Mouse (Mus musculus) hematopoietic stem cell, adult 5-6 weeks (primary cell): ENCODE results near the gene Hsd3b1. TPM values are rescaled to one million over a fixed set of nuclear protein-coding genes. Genes with fewer than 3 reads are reported as not detected.
A peak's percentile ranks its signal among the peaks of the same experiment; 100 is the strongest.

Source experiments
- ATAC-seq, 2 experiments: fragments of 125-278 bp in 1 of 2; replicated peaks in 1 of 2; 2 replicates each; pipeline ENCODE4 v1.8.0; 2016 to 2017; ENCODE audit warnings: inconsistent platforms in 2 of 2, mild to moderate bottlenecking in 2 of 2, moderate number of reproducible peaks in 2 of 2, low read depth in 1 of 2, moderate TSS enrichment in 1 of 2; ENCODE audit not compliant: low FRiP score in 2 of 2, poor library complexity in 2 of 2, severe bottlenecking in 2 of 2, insufficient read depth in 1 of 2, low TSS enrichment in 1 of 2
- total RNA-seq: library from RNA; stranded (forward); fragments of 172-1452, 232-1000 nt; gene quantifications from 2 replicates; pipeline ENCODE4 v1.2.3, GENCODE M21; 2017

The Hsd3b1 gene
- total RNA-seq = not detected in 2 replicates

DNA sequence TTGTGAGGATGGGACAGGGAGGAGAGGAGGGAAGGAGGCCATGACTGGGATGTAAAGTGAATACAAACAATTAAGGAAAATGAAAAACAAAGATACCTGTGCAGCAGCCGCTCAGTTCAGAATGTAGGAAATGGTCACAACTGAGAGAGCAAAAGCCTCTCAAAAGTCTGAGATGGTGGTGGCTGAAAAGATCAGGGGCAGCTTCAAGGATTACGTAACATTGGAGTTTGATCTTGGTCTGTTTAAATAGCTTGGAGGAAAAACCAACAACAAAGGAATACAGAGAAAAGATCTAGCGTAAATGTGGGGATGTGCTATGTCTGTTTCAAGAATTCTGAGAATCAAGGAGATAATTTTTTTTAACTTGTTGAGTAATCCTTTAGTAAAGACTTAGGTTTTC is at the start of gene Hsd3b1:
TSS of gene Hsd3b1 (minus strand) at position 219 of the 400 bp plus-strand sequence.
- ATAC-seq = no peak

DNA sequence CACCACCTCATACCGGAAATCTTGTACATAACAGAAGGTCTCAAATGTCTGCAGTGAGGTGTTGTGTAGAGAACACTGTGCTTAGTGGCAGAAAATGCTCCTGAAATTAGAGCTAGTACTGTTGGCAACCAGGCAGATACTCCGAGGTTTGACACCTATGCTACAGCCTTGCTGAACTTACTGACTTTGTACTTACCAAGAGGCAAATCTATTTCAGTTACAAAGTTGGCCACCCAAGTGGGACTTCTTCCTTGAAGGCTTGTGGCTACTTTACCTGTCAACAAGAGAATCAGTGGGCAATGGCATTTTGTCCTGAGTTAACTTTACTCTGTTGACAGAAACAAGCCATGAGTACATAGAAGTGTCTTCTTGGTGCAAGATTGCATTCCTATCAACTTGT is 38.0 kb upstream of the Hsd3b1 start:
- ATAC-seq = no peak

DNA sequence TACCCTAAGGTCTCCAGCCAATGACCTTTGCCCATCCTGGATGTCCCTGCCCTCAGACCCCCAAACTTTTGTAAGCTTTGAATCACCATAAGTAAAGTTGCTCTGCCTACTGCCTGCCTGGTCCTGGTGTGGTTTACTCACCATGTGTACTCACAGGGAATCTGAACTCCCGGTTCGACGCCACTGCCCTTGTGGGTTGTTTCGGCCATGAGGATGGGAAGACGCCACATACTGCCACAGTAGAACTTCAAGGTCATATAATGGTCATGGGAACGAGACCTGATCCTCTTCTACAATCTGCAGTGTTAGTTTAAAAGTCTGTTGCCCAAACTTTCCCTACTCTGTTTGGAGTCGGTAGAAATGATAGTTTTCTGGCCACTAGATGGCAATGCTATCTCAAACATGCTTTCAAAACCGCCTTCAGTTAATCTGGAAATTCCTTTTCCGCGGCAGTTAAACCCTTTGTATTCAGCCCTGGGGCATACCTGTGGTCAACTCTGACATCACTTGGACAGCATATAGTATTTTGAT is 35.5 kb upstream of the Hsd3b1 start:
- ATAC-seq = peak; percentile 45 to 65; a peak in 3 of 4 replicates

DNA sequence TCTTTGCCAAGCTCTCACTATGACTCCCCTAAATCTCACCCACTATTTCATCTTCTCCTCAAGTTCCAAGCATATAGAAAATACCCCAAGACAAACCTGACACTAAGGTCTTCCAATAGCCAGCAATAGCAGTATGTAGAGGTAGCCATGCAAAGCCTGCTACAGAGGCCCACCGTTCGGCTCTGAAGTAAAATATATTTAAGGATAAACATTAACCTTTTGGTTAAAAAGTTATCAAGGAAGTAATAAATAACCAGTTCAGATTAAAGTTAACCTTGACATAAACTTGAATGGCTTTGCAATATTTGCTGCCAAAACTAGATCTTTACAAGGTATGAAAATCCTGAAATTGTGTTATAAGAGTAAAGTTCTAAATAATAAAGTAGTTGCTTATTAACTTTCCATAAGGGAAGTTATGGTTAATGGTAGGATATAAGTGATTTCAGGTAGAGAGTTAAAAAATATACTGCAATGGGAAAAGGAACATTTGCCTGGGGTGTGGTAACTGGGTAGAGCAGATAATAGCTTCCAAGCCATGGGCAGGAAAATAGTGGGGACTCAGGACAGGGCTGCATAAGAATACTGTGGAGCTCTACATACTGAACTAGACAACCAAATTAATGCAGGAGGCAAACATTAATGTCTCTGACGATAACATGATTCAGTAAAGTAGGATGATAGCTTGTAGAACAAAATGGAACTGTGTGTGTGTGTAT is 33.6 kb upstream of the Hsd3b1 start, which contains the start of gene Hao2:
TSS of gene Hao2 (minus strand) at position 183 of the 716 bp plus-strand sequence.
- no peak for ATAC-seq

DNA sequence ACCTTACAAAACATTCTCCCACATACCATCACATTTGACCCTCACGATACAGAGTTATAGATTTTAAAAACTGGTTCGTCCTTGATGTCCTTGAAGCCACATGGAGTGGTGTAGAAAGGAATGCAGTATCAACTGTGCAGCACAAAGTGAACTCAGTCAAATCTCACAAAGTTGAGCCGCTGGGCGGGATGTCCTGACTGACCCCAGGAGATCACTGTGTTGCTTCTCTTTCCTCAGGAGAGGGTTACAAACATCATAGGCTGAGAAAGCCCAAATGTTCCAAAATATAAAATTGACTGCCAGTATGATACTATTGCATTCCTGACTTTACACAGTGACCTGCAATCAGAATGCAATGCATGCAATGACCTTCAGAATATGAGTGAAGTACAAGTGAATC is 30.8 kb upstream of the Hsd3b1 start:
- ATAC-seq = no peak

DNA sequence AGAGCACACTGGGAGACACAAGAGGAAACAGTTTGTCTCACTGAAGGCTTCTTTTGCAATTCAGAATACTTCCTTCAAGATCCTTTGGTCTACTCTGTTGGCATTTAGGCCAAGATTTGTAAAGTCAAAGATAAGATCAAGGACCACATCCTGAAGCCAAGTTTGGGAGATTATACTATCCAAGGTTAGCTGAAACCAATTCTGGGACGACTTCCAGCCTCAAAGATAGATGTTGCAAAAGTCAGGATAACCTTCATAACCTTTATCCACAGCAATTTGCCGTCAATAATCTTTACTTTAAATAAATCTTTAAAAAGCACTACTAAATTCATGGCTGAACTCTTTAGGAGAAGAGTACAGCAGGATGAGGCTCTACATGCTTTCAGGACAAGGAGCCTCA is 28.6 kb upstream of the Hsd3b1 start:
- no peak for ATAC-seq

DNA sequence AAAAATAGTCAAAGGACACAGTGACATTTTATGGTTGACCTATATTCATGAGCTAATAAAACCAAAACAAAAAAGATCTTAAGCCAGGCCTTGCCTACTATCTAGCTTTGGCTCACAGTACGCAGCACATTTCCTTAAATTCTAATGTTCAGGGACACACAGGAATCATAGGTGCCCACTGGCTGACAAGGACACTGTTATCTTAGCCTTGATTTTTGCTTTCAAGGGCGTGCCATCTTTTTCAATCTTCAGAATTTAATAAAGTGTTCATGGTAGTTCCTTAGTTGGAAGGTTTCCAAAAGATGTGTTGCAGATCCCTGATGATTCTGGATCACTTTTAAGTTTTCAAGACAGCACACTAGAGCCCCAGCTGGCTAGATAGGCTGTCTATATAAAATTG is 21.2 kb upstream of the Hsd3b1 start:
- no peak for ATAC-seq

DNA sequence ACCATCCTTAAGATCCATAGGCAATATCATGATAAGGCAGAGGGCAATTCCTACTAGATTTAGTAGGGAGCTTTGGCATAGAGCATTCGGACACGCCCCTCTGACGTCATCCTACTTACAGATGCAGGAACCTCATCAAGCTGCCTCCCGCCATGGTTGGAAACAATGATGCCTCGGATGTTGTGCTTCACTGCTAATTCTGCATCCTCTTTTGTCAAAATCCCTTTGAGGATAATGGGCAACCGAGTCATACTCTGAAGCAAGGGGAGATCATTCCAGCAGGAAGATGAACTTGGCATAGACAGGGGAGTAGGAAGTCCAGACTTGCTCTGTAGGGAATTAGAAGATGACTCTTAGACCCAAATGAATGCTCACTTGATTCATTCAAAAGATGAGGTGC is 20.6 kb upstream of the Hsd3b1 start:
- ATAC-seq = no peak

DNA sequence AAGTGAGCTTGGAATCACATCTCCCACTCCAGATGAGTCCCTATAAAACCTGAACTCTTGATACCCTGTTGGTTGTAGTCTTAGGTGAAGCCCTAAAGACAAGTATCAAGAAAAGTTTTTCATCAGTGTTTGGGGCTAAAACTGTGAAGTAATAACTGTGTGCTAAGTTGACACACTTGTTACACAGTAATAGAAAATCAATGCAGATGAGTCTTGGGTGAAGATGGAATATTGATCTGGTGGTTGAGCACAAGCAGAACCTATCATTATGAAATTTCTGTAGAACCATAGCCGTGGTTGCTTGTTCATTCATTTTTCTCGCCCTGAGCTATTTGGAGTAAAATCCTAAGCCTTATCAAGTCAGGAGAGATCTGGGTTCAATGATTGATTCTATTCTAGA is 8.6 kb upstream of the Hsd3b1 start:
- ATAC-seq = no peak

DNA sequence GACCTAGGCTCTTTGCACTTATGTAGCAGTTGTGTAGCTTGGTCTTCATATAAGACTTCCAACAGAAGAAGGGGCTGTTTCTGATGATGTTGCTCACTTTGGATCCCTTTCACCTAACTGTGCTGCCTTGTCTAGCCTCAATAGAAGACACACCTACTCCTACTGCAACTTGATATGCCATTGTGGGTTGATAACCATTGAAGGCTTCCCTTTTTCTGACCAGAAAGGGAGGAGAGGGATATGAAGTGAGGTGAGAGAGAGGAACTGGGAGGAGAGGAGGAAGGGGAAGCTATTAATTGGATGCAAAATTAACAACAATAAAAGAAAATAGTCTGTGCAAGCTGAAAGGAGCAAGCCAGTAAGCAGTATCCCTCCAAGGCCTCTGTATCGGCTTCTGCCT is 3.2 kb upstream of the Hsd3b1 start:
- ATAC-seq = no peak

DNA sequence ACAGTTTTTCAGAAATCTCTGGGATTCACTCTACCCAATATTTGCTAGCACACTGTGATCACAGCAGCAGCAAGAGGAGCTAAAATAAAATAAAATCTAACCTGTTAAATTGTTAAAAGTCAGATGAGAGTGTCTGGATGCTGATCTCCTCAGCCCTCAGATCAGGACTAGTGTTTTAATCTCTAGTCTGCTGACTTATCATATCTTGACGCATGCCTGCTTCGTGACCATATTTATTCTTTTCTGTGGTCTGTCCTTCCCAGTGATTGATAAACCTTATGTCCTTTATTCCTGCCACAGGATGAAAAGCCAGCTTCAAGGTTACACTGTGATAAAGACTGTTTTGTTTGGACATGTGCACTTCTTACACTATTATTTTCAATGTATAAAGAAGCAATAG is 1.5 kb downstream of the Hsd3b1 start:
- no peak for ATAC-seq

DNA sequence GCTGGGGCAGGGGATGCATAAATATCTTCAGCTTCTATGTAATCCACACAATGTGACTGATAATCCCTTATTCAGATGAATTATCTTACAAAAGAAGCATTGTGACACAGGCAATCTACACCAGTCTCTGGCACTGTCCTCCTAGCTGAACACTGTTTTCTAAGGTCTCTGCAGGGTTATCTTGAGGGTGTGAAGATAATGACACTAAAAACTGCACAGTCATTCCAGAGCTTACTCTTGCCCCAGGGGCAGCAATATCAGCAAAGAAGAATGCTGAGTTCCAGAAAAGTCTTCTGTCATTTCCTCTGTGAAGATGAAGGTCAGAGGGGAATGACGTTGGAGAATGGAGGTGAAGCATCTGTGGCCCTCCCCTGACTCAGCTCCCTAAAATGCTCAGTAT is 2.7 kb downstream of the Hsd3b1 start:
- ATAC-seq = no peak

DNA sequence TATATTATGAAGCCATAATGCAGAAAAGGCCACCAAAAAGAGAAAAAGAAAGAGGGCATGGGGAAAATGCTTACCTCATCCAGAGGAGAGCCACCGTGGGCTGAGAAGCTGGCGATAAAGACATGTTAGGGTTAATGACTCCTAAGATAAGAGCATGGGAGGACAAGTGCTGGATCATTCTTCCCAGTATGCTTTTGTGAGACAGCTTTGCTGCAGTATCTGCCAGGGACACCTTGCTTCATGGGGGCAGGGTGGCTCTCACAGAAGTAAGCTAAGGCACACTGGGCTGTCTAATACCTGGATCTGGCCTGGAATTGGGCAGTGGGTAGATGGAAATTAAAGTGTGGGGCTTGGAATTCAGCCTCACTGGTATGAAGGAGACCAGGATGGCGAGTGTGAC is 4.4 kb downstream of the Hsd3b1 start:
- ATAC-seq = no peak

DNA sequence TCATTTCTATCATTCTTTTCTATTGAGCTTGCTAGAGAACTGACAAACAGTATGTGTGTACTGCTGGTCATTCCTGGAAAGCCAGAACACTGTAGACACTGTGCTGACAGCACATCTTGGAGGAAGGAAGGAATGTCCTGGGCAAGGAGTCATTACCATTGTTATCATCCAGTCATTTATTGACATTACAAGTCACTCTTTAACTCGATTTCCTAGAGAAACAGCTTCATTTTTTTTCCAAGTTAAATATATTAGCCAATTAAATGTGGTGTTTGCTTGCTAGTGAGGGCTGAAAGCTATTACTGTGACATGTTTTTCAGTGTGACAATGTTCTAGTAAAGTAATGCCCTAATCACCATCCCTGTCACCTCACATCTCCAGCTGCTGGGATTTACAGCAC is 5.9 kb downstream of the Hsd3b1 start:
- no peak for ATAC-seq

DNA sequence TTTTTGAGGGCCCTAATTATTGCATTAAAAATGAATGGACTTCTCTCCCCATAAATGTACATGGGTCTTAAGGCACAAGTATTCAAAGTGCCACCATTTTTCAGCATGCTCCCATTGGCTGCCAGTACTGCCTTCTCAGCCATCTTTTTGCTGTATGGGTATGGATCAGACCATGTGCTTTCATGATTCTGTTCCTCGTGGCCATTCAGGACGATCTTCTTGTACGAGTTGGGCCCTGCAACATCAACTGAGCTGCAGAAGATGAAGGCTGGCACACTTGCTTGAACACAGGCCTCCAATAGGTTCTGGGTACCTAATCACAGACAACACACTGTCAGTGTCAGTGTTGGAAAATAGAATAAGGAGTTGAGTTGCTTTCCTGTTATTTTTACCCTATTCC is 6.5 kb downstream of the Hsd3b1 start:
- no peak for ATAC-seq

DNA sequence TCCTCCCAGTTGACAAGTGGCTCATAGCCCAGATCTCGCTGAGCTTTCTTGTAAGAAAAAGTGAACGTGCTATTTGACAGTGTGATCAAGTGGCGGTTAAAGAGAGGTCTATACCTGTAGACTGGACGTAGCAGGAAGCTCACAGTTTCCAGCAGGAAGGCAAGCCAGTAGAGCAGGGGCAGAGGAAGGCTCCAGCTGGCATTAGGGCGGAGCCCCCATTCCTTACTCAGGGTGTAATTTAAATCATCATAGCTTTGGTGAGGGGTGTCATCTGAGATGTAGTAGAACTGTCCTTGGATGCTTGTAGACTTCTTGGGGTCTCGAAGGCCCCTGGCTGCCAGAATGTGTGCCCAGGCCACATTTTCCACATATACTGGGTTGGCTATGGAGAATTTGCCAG is 7.0 kb downstream of the Hsd3b1 start:
- ATAC-seq = no peak

DNA sequence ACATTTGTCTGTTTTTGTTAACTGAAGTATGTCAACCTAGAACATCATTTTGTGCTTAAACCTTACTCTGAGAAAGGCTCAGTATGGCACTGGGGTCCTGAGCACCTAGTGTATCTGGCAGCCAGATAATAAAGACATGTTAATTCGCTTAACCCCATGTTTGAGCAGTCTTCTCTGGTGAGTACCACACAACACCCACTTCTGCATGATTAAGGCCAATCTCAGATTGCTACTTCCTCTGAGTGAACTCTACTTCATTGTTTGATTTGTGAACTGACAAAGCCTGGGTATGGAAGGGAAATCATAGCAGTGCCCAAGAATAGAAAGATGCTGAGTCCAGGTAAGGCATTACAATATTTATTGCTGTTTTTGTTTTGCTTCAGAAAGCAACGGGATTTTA is 7.7 kb downstream of the Hsd3b1 start:
- no peak for ATAC-seq

DNA sequence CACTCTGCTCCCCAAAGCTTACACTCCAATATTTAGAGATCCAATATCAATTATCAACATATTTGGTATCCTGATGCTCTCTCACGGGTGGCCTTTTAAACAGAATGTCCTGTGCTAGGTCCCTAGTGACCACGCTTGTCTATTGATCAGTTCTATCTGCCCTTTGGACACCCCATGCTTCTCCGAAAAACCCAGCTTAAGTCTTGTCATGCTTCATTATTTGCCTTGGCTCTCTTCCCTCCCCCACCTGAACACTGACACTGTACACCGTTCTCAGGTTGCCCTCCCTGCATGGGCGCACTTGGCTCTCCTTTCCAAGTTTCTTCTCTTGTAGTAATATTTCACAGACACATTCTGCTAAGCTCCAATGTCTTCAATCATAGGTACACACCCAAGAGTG is 9.3 kb downstream of the Hsd3b1 start:
- no peak for ATAC-seq

DNA sequence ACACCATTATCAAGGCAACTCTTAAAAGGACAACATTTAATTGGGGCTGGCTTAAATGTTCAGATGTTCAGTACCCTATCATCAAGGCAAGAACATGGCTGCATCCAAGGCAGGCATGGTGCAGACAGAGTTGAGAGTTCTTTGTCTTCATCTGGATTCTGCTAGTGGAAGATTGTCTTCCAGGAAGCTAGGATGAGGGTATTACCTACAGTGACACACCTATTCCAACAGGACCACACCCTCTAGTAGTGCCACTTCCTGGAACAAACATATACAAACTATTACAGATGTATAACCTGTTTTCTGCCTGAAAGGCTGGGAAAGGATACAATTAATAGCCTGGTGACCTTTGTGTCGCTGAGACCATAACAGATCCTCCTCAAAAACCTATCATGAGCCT is 10.7 kb downstream of the Hsd3b1 start:
- ATAC-seq = no peak
